Mouse (Mus musculus) hindbrain, postnatal 0 days (tissue): ENCODE measurements at regions not wholly inside any gene's neighbourhood (a gene's known extent, or its start where the extent isn't known, plus 50 kb on each side); places are given as distances from the start of the nearest gene placed in this dataset.
"Not testable (repeated sequence)": the region's sequence is repeated elsewhere in the genome, so short reads cannot be mapped to it uniquely, and the experiment has no call there.

Experiments
- ATAC-seq: fragments of 200-750 bp; cut with Nextera tagmentation; 2 replicates; pipeline ENCODE4 v1.8.0; 2017; ENCODE audit warnings: mild to moderate bottlenecking, moderate TSS enrichment, moderate library complexity
- DNase-seq: peaks from one replicate; pipeline ENCODE4 v3.0.0-alpha.2; 2015; ENCODE audit warnings: low spot score
- H3K27ac ChIP-seq: fragments of 300-500 bp; sonication (generic); 2 replicates; pipeline ENCODE4 v1.5.1; 2014; ENCODE audit warnings: mild to moderate bottlenecking
- H3K27me3 ChIP-seq: fragments of 300-500 bp; sonication (generic); 2 replicates; pipeline ENCODE4 v1.6.1; 2014; ENCODE audit warnings: low read length, mixed read lengths; ENCODE audit not compliant: insufficient read depth
- H3K36me3 ChIP-seq: fragments of 300-500 bp; sonication (generic); 2 replicates; pipeline ENCODE4 v1.6.1; 2014; ENCODE audit warnings: low read length, mixed read lengths; ENCODE audit not compliant: insufficient read depth
- H3K4me1 ChIP-seq: fragments of 300-500 bp; sonication (generic); 2 replicates; pipeline ENCODE4 v1.6.1; 2014; ENCODE audit warnings: antibody characterized with exemption, low read length, mixed read lengths; ENCODE audit not compliant: insufficient read depth
- H3K4me2 ChIP-seq: fragments of 300-500 bp; sonication (generic); 2 replicates; pipeline ENCODE4 v1.6.1; 2014; ENCODE audit warnings: low read depth, mild to moderate bottlenecking, low read length, moderate library complexity, mixed read lengths
- H3K4me3 ChIP-seq: fragments of 300-500 bp; sonication (generic); 2 replicates; pipeline ENCODE4 v1.5.1; 2014; ENCODE audit warnings: low read length
- H3K9ac ChIP-seq: fragments of 300-500 bp; sonication (generic); replicated peaks from 2 replicates; pipeline ENCODE4 v1.6.1; 2014; ENCODE audit warnings: mild to moderate bottlenecking, low read length, moderate library complexity, mixed read lengths
- H3K9me3 ChIP-seq: fragments of 300-500 bp; sonication (generic); 2 replicates; pipeline ENCODE4 v1.6.1; 2016; ENCODE audit warnings: low read length, mixed read lengths
- WGBS: fragments of 180-500 bp; shearing (Covaris S2); extraction: QIAGEN DNeasy Blood & Tissue Kit; methylation state at CpG from one replicate; pipeline ENCODE4 v1.1.7; 2014; 5-methylcytosine and 5-hydroxymethylcytosine counted together

DNA sequence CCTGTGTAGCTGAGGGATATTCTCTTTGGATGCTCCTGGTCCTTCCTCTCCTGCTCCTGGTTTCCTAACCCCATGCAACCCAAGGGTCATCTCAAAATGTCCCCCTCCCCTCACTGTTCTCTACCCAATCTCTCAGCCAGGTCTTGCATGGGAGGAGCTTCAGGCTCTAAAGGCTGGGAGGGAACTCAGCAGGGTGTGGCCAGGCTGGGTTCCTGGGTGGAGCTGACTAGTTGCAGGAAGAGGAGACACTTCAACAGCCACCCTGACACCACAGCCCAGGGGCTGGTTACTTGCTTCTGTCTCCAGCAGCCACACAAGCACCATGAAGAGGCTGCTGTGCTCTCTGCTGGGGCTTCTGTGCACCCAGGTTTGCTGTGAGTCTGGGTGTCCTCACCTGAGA, 757.9 kb upstream of the Olfr1507 start:
- H3K4me2 ChIP-seq, H3K27me3 ChIP-seq, H3K4me3 ChIP-seq, H3K9me3 ChIP-seq, H3K27ac ChIP-seq, H3K9ac ChIP-seq, H3K36me3 ChIP-seq, DNase-seq, ATAC-seq, H3K4me1 ChIP-seq: not testable (repeated sequence)

GRCm38 (mm10) chr14:53231142-53231541, 735.6 kb upstream of the Olfr1507 start:
- H3K4me1 ChIP-seq, H3K27ac ChIP-seq, ATAC-seq, H3K9me3 ChIP-seq, H3K9ac ChIP-seq, H3K4me2 ChIP-seq, H3K27me3 ChIP-seq, H3K4me3 ChIP-seq, DNase-seq, H3K36me3 ChIP-seq: not testable (repeated sequence)
- WGBS, result no CpG with 5 or more reads among the region's 6 CpGs

- not testable (repeated sequence) for H3K9me3 ChIP-seq, H3K4me2 ChIP-seq, ATAC-seq, H3K36me3 ChIP-seq, H3K4me3 ChIP-seq, H3K4me1 ChIP-seq, H3K27me3 ChIP-seq, H3K9ac ChIP-seq, DNase-seq, H3K27ac ChIP-seq
- WGBS, result no CpG with 5 or more reads among the region's 1 CpGs
These were observed 729.2 kb upstream of the Olfr1507 start for GRCm38 (mm10) chr14:53224789-53225188.

- not testable (repeated sequence) for H3K4me2 ChIP-seq, DNase-seq, H3K4me3 ChIP-seq, H3K27ac ChIP-seq, H3K36me3 ChIP-seq, H3K9me3 ChIP-seq, H3K9ac ChIP-seq, ATAC-seq, H3K4me1 ChIP-seq, H3K27me3 ChIP-seq
- no CpG with 5 or more reads among the region's 3 CpGs for WGBS
These were observed 715.0 kb upstream of the Olfr1507 start for GRCm38 (mm10) chr14:53210554-53210953.

DNA sequence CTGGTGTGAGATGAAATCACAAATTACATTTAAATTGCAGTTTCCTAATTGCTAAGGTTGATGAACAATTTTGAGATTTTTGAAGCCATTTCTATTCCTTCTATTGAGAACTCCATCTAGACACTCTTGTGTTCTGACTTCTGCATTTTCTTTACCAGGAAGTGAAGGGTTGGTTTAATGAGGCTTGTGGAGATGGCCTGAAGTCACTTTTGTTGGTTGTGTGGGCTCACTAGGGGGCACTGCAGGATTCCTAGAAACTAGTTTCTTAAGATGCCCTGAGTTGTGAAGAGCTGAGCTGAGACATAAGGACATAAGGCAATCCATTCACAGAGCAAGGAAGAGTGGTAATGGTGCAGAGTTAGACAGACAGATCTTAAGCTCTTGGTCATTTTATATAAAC, 713.7 kb upstream of the Olfr1507 start:
- H3K36me3 ChIP-seq, H3K27ac ChIP-seq, H3K27me3 ChIP-seq, H3K9ac ChIP-seq, H3K4me2 ChIP-seq, H3K4me1 ChIP-seq, DNase-seq, H3K4me3 ChIP-seq, ATAC-seq, H3K9me3 ChIP-seq: not testable (repeated sequence)

DNA sequence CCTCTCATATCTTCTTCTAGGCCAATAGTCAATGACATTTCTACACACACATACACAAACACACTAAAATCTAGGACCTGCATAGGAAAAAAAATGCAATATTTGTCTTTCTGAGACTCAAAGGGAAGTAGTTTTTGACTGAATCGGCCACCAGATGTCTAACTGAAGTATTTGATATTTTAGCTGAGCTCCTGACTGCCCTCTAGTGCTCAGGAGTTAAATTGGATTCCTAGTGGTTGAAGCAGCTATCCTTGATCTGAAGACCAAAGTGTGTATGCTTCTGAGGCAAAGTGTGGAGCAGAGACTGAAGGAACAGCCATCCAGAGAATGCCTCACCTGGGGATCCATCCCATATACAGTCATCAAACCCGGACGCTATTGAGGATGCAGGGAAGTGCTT, 695.4 kb upstream of the Olfr1507 start:
- not testable (repeated sequence) for H3K27ac ChIP-seq, H3K9me3 ChIP-seq, H3K27me3 ChIP-seq, DNase-seq, H3K36me3 ChIP-seq, ATAC-seq, H3K4me2 ChIP-seq, H3K9ac ChIP-seq, H3K4me1 ChIP-seq, H3K4me3 ChIP-seq
- WGBS, result no CpG with 5 or more reads among the region's 3 CpGs

GRCm38 (mm10) chr14:53174099-53174498, 678.5 kb upstream of the Olfr1507 start:
- H3K4me1 ChIP-seq, DNase-seq, ATAC-seq, H3K4me2 ChIP-seq, H3K4me3 ChIP-seq, H3K27ac ChIP-seq, H3K36me3 ChIP-seq, H3K9ac ChIP-seq, H3K9me3 ChIP-seq, H3K27me3 ChIP-seq: not testable (repeated sequence)

- H3K9me3 ChIP-seq, ATAC-seq, H3K27ac ChIP-seq, DNase-seq, H3K4me3 ChIP-seq, H3K9ac ChIP-seq, H3K4me2 ChIP-seq, H3K27me3 ChIP-seq, H3K36me3 ChIP-seq, H3K4me1 ChIP-seq: not testable (repeated sequence)
- WGBS, result no CpG with 5 or more reads among the region's 2 CpGs
These were observed 670.8 kb upstream of the Olfr1507 start for GRCm38 (mm10) chr14:53166327-53166726.

DNA sequence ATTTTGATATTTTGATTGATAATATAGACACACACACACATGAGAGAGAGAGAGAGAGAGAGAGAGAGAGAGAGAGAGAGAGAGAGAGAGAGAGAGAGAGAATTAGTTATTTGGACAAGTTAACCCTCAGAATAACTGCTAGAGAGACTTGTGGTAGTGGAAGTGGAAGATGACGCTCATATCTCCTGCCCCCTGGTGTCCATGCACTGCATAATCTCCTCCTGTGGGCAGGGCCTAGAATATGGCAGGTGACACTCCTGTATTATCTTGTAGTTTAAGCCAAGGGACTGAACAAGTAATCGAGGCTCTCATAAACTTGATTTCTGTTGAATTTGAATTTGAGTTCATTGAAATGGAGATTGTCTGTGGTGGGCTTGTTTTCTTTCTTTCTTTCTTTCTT, 663.5 kb upstream of the Olfr1507 start:
- whole genome bisulfite sequencing, result no CpG with 5 or more reads among the region's 2 CpGs

GRCm38 (mm10) chr14:53134783-53135182, 639.2 kb upstream of the Olfr1507 start:
- H3K27ac ChIP-seq, H3K9ac ChIP-seq, H3K4me1 ChIP-seq, H3K27me3 ChIP-seq, H3K9me3 ChIP-seq, H3K4me2 ChIP-seq, H3K4me3 ChIP-seq, ATAC-seq, DNase-seq, H3K36me3 ChIP-seq: not testable (repeated sequence)

More for the DNA sequence above, 663.5 kb upstream of the Olfr1507 start:
- ATAC-seq, H3K4me3 ChIP-seq, DNase-seq, H3K27ac ChIP-seq, H3K4me2 ChIP-seq, H3K9ac ChIP-seq, H3K4me1 ChIP-seq, H3K36me3 ChIP-seq, H3K27me3 ChIP-seq, H3K9me3 ChIP-seq: not testable (repeated sequence)
